Mouse (Mus musculus): ENCODE data around the gene Zfhx3.

Gene Zfhx3

DNA sequence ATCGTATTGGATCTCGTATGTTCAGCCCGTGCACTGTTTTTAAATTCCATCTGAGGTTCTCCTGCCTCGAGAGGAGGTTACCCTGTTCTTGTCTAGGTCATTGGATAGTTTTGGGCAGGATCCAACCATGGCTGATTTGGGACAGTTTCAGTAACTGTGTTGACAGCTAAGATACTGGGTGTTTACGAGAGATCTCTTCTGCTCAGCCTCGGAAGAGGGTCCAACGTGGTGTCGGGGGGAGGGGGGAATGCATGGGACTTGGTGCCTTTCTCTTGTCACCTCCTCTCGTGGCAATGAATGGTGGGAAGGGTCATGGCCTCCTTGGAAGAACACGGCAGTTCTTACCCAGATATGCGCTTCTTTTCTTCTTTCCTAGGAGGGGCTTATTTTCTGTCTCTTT, 892.7 kb downstream of the Zfhx3 start:
- no peak for DNase-seq (ENCODE audit: extremely low spot score, low spot score)

DNA sequence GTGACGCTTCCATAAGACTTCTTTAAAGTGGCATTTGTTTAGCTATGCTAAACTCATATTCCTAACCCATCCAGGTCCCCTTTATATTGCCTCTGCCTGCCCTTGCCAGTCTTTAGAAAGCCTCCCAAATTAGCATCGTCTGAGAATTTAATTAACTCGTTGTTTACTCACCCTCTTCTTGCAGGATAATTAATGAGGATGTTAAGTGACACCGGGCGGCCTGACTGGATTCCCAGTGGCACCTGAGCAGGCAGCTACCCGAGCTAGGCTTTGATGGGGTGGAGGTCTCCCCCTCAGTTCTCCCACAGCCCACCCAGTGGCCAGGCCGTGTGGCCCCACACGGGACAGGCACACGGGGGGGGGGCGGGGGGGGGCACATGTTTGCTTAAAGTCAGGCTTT, 895.3 kb downstream of the Zfhx3 start:
- DNase-seq (ENCODE audit: extremely low spot score, low spot score), result no peak

DNA sequence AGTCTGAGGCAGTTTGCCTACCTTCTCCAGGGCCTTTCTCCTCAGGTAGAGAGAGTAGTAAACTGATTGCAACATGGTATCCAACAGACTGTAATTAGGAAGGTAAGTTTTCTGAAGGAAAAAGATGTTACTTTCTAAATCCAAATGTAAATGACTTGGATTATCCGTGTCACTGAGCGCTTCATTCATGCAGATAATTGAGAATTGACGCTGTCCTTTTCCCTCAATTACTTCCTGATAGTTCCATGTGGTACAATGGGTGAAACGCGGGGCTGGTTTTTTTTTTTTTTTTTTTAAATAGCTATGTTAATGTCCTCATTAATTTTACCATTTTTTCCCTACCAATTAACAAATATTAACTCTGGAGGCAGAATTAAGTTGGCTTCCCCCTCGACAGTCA, 896.3 kb downstream of the Zfhx3 start:
- DNase-seq (ENCODE audit: extremely low spot score, low spot score), result no peak

DNA sequence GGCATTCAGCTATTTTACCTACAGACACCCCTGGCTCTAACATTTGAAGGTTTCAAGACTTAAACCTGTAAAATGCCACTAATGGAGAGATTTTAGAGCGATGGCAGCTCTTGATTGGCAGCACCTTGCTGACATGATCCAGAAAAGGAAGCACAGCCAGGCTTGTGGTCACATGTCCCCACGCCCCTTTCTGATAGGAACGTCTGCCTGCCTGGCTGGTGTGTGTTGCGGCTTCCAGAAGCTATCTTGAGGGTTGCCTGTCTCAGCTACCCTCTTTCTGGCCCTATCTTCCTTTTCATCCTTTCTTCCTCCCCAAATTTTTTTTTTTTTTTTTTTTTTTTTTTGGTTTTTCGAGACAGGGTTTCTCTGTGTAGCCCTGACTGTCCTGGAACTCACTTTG, 899.9 kb downstream of the Zfhx3 start:
- no peak for DNase-seq (ENCODE audit: extremely low spot score, low spot score)

DNA sequence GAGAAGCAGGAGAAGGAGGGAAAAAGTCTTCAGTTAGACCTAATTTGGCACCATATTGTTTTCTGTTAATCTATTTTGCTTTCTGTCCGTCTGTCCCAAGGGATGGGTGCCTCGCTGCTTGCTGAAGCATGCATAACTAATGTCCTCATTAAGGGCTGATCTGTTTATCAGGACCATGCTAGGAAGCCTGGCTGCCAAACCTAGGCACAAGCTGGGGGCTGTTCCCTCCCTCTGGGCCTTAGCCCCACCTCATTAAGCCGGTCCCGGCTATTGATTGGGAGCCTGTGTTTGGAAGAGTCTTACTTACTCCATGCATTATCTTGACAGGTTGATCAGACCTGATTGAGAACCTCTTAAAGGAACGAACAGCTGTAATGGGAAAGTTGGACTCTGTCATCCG, 903.7 kb downstream of the Zfhx3 start:
- DNase-seq (ENCODE audit: extremely low spot score, low spot score), result no peak

DNA sequence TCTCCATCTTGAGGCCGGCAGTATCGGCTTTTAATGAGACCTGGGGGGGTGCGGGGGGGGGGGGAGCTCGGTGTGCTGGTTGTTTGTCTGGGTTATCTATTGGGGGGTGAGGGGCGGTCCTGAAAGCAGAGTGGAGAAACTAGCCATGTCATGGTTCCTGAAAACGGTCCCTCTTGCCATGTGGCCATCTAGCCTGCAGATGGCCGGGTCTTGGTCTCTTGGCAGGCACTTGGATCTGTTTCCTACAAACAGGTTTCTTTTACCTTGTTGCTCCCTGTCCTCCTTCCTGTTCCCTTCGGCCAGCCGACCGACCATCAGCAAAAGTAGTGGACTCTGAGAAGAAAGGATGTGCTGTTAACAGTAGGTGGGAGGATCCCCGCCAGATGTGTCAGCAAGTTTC, 904.4 kb downstream of the Zfhx3 start:
- DNase-seq (ENCODE audit: extremely low spot score, low spot score), result no peak

DNA sequence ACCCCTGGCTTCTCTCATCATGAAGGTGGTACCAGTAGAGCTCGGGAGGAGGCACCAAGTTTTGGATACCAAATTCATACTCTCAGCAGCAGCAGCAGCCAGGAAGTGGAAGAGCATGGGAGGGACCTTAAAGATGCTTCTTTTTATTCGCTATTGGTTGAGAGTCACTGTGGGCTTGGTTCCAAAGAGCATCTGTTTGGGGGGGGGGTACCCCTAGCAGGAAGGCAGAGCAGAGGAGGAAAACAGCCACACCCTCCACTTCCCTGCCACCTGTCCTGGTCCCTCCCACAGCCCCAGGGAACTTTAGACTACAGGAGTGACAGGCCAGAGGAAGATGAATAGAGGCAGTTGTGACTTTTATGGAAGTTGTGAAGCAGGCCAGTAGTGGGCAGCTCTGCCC, 904.9 kb downstream of the Zfhx3 start:
- no peak for DNase-seq (ENCODE audit: extremely low spot score, low spot score)

DNA sequence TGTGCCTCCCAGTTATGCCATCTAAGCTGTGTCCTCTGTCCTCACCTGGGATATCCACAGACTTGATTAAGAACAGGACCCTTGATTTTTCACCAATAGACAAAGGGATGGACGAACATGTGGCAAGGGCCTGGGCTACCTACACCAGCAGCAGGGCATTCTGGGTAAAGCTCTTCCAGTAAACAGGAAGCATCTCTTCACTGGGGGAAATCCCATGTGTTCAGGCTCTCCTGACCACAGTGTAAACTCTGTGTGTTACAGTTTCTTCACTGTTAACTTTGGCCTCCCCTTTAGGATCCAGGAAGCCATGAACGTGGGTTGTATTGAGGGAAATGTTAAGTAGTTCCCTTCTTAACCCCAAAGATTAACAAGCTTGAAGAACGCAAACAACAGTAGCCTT, 906.0 kb downstream of the Zfhx3 start:
- no peak for DNase-seq (ENCODE audit: extremely low spot score, low spot score)

DNA sequence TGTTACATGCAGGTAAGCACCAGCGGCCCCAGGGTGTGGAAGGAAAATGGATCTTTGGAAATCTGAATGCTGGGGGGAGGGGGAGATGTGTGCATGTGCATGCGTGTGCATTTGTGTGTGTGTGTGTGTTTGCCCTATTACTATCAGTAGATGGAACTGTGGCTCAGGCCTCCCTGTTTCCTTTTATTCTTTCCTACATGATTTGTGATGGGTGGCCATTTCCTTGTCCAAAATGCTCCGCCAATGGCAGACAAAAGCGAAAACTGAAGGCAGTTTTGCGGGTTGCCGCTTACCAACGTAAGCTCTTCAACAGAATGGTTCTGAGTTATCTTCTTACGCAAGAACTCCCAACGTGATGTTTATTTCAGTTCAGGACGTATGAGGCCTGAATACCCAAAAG, 910.6 kb downstream of the Zfhx3 start:
- no peak for DNase-seq (ENCODE audit: extremely low spot score, low spot score)

DNA sequence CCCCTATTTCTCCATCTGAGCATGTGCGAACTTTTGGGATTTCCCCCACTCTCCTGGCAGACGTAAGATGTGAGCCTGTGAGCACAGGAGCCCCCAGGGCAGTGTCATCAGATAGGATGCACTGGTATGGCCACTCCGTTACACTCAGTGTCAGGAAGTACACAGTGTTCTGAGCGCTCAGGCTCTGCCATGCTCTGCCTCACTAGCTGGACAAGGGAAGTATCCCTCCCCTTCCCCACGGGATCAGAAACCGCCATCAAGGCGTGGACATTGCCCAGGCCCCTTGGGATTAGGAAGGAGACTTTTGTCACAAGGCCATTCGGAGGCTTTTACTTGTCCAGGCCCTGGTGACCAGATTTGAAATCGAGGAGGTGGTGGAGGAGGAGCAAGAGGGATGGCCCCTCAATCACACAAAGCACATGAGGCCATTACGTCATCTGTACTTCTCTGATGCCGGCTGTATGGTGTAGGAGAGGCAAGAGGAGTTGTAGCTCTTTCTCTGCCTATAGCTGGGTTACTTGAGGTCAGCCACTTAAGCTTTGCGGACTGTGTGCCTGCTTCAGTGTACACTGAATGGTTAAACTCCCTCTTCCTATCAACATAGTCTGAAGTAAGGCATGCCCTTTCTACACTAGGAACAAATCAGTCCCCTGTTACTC, 912.1 kb downstream of the Zfhx3 start:
- no peak for DNase-seq (ENCODE audit: extremely low spot score, low spot score)

DNA sequence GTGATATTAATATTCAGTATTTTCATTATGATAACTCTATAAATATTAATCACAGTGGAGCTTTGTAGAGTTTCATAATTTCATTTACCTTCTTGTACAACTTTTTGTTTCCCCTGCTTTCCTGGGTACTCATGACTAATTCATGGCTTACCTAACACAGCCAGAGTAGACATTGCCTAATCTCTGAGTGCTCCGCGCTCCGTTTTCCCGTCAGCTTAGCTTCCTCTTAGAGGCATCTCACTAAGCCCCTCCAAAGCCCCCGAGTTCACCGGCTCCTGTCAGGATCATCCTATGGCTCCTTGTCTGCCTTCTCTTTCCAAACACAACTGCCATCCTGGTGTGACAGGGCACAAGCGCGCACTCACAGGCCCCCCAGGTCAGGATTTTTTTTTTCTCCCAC, 916.6 kb downstream of the Zfhx3 start:
- DNase-seq (ENCODE audit: extremely low spot score, low spot score), result no peak

DNA sequence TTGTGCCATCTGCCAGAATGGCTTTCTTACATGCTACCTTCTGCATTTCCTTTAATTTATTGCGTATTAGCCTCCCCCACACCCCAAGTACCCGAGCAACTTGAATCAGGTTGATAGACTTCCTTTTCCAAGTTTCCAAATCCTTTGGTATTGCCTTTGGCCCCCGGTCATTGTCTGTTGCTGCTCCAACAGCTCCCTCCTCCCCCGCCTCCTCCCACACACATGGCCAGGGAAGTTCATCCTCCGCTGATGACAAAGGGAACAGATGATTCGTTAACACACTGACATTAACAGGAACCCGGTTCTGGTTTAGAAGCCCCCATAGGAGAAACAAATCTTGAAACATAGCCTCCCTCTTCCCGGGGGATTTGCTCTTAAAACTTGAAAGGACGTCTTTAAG, 917.5 kb downstream of the Zfhx3 start:
- no peak for DNase-seq (ENCODE audit: extremely low spot score, low spot score)

DNA sequence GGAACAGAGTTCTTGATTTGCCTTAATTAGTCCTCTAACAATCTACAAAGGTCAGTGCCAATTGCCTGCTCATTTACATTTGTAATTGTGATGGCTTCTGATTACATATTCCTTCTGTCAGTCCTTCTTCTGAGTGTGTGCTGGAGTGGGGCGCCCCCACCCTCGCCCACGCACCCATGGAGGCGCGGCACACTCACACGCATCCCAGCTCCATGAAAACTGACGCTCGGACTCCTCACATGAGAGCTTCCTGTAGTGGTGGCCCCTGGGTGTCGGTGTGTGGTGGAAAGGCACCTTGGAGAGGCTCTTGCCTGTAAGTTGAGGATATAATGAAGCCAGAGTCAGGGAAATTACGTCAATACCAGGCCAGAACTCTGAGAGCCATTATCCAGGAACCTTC, 921.0 kb downstream of the Zfhx3 start:
- no peak for DNase-seq (ENCODE audit: extremely low spot score, low spot score)

DNA sequence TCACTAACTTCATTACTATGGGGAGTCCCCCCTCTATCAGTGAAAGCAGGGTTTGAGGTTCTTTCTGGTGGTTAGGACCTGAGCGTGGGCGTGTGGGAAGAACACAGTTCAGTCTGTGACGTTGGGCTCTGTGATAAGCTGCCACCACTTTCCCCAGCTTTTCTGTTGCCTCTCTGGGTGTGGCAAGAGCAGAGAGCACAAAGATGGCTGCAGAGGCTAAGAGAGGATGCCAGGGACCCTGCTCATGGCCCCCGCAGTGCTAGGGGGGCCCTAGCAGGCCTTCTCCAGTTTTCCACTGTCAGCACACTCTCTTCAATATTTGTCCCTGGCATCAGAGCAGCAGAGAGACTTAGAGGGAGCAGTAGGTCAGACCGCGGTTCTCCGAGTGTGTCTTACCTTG, 924.0 kb downstream of the Zfhx3 start:
- no peak for DNase-seq (ENCODE audit: extremely low spot score, low spot score)

DNA sequence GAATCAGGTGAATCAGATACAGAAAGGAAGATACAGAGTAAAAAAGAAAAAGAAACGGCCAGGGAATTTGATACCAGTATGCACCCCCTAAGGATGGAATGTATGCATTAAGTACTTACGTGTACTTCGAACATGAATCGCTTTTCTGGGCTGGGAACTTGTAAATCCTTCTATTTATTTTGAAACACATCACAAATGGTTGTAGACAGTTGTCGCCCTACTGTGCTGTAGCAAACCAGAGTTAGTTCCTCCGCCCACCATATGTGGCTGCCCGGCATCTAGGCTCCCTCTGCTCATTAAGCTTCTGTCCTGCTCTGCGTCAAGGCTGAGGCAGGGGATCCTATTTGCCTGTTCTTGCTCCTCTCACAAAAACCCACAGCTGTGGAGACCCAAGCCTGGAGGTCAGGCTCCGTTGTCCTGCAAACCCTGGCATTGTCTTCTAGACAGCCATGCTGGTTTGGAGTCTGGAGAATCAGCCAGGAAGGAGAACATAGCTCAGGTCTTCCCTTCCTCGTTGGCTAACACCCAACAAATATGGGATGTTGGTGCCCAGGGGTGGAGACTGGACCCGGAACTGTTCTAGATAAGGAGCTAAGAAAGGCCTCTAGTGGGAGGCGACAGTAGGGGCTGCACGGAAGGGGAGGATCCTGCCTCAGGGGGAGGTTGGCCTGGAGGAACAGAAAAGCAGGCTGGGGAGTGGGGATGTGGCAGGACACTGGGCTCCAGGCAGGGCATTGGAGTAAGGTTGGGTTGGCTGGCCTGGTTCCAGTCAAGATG, 925.2 kb downstream of the Zfhx3 start:
- DNase-seq (ENCODE audit: extremely low spot score, low spot score), result no peak

DNA sequence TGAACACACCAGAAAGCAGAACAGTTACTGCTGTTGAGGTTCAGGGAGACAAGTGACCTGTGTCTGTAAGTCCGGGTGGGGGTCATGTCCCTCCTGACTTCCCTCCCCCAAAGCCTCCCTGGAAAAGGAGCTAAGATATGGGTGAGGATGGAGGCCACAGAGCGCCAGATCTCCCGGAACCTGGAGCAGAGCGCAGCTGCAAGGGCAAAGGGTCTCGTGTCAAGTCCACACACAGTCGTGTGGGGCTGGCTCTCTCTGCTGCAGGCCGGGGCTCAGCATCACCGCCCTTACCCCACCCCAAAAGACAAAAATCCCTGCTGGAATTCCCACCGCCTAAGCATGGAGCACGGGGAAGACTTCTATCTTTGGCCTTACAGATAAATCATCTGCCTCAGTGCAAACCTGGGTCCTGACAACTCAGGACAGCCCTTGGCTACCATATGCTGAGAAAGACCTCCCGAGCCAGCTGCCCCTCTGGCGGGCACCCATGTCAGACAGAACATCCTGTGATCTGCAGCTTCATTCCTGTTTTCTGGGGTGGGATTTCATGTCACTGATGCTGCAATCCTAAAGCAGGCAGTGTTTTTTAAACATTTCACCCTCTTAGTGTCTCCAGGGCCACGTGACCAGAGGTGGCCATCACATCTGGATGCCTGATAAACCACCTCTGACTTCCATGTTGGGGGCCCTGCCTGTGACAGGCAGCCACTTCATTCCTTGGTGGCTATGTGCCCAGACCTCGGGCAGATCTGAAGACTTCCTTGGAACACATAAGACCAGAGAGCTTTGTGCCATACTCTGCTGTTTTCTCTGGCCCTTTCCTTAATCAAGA, 926.0 kb downstream of the Zfhx3 start:
- no peak for DNase-seq (ENCODE audit: extremely low spot score, low spot score)

DNA sequence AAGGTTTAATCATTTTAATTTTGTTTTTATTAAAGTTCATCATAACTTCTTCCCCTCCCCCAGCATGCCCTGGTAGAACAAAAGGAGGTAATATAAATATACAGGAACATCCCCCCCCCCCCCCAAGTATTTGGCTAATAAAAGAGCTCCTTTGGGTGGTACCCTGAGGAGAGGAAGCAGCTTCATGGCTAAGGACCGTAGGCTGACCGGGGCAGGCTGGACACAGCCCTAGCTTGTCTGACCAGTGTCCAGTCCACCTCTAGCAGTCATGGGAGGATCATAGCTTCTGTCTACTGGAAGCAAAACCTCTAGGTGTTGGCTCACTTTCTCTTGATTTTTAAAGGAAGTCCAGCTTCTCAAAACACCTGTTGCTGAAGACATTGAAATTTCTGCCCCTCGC, 927.0 kb downstream of the Zfhx3 start:
- DNase-seq (ENCODE audit: extremely low spot score, low spot score), result no peak

DNA sequence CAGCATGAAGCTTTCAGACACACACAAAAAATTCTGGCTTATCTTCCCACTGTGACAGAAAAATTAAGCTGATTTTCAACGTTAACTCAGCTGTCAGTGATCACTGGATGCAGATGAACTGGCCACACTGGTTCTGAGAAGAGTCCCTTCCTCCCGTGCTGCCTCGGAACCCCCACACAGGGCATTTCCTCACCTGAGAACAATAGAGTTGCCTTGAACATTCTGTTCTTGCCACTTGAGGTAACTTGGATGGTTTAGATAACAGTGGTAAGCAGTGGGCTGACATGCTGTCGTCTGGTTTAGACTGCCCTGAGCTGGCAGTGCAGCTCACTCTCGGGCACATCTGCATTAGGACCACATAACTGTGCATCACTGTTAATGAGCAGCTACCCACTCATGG, 927.5 kb downstream of the Zfhx3 start:
- DNase-seq (ENCODE audit: extremely low spot score, low spot score), result no peak

DNA sequence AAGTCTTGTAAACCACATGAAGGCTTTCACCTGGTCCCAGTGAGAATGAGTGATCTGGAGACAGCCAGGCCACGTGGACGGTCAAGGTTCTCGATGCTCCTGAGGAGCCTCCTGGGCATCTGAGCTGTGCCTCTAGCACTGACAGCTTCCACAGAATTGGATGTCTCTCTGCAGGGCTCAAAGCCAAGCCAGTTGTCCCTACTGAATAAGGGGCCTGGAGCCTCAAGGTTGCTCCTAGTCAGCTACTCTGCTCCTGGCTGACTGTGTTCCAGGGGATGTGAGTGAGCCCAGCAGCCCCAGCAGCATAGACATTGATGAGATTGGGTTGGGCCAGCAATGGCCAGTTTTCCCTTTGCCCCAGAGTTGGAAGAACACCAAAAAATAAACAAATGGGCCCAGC, 927.9 kb downstream of the Zfhx3 start:
- DNase-seq (ENCODE audit: extremely low spot score, low spot score), result no peak

DNA sequence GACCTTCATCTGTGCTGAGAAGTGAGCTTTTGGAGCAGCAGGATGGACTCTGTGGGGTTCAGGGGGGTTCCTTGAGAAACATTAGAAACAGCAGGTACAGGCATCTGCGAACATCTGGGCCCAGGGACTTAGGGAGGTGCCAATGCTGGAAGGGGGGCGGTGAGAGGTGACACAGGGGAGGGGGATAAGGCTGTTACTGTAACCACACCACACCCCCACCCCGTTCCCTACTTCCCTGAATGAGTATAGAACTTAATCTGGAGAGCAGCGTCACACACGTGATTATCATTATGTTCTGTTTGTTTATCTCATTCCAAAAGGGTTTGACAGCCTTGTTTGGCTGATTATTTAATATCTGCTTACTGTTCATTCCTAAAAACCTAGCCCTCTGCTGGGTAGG, 933.3 kb downstream of the Zfhx3 start:
- DNase-seq (ENCODE audit: extremely low spot score, low spot score), result no peak

DNA sequence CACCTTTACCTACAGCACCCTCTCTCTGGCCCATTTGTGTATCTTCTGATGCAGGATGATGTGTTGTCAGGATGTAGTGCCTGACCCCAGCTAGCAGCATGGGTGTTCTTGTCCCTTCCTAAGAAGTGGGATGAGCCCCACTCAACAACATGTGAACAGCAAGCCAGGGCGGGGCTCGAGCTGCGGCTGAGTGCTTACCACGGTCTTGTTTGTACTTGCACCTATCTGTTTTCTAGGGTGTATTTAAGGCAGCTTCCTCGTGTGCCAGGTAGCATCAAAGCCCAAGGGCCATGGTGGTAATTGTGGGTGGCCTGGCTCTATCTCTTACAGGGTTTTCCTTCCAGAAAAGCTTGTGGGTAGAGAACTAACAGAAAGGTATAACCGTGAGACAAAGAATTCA, 937.7 kb downstream of the Zfhx3 start:
- no peak for DNase-seq (ENCODE audit: extremely low spot score, low spot score)

DNA sequence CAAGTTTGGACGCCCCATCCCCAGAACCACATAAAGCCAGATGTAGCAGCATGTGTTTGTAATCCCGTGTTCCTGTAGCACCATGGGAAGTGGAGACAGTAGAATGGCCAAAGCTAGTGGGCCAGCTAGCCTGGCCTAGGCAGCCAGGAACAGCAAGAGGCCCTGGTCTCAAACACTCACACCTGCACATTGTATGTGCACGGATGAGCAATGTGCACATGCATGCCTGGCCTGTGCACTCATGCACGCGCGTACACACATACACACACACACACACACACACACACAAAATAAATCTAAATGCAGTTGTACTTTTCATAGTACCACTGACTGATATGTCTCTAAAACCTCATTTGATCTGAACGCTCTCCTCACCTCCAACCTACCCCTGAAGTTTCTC, 938.9 kb downstream of the Zfhx3 start:
- no peak for DNase-seq (ENCODE audit: extremely low spot score, low spot score)

DNA sequence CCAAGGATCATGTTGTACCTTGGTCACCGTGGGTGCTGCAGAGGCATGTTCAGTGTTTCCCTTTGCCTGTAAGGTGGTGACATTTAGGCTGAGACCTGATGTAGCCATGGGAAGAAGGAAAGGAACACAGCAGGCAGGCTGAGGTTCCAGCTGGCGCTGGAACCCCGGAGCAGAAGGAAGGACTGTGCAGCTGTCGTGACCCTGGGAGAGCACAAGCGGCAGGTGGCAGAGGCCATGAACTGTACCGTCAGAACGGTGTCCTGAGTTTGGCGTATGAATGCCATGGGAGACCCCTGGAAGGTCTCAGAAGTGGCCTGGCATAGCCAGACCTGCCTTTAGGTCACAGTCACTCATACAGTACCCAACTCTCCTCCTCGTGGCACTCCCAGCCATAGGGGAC, 939.6 kb downstream of the Zfhx3 start:
- no peak for DNase-seq (ENCODE audit: extremely low spot score, low spot score)
